Mouse (Mus musculus): ENCODE data around the gene Cdc40. TPM values are rescaled to one million over a fixed set of nuclear protein-coding genes. Genes with fewer than 3 reads are reported as not detected.
A peak's percentile ranks its signal among the peaks of the same experiment; 100 is the strongest.

Cdc40 gene
- polyA plus RNA-seq, 1 experiment = 12.5 TPM

DNA sequence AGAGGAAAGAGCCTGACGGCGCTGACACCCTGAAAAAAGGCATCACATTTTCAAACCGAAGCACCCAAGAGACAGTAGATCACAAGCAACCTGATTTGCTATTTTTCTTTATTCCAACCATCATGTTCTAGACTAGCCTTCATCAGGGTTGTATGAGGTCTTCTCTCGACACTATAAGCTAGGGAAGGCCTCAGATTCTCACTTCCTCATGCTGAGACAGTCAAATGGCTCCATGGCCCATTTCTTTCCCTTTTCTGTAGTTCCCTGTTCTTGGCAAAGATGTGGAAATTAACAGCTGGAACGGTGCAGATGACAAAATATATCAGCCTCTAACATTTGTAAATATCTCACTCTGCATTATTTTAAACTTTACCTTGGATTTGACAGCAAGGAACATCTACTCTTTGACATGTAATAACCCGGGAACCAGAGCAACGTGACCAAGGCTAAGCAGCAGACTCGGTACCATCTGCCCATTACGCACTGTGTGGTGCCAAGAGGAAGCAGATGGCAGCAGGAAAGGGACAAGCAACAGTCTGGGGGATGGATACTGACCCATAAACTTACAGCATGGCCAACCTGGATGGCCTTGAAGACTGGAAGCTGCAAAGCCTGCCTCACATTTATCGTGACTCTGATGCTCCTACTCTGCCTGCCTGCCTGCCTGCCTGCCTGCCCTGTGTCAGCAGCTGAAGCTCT lies 35.8 kb downstream of the Cdc40 start:
- H3K4me3 ChIP-seq (ENCODE audit: insufficient read depth, low read depth, low read length) = no peak overlapping the region
- 65% methylated on average over 10 of the region's 10 CpGs for WGBS
- no peaks in the 10 kb centered on the region for H3K27me3 ChIP-seq (replicated peaks; ENCODE audit: control insufficient read depth, insufficient read depth, low read length)
- H3K27ac ChIP-seq (ENCODE audit: insufficient read depth, low read depth, low read length) = peak overlapping the region; percentile 70
- TF ChIP-seq POLR2A (IDR thresholded peaks at IDR 0.05; ENCODE audit: low read depth, low read length) (no peak), CTCF (conservative IDR thresholded peaks at IDR 0.05; ENCODE audit: insufficient read depth, insufficient read length, low read depth, low read length) (no peak)
- no peaks in the 10 kb centered on the region; the same call in 1 of the 2 replicates for H3K4me1 ChIP-seq (ENCODE audit: control insufficient read depth, insufficient read depth, low read length)
- H3K36me3 ChIP-seq (ENCODE audit: control insufficient read depth, insufficient read depth, low read length) = peaks cover 1% of the 10 kb centered on the region; the same call in 1 of the 2 replicates
- no peak for DNase-seq

DNA sequence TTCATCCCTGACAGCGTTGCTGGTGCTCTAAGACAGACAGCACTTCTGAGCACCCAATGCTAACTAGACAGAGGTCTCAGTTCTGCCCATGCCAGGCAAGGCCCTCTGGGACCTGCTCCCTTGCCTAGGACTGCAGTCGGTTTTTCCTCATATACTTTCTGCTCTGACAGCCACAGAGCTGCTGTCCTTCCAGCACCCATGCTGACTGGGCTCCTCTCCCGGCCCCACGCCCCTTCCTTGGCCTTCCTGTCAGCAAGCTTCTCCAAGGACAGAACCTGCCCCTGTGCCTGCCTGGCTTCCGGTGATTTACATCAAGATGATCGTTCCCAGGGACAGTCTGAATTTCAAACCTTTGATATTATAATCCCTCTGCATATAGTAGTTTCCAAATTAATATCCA lies 37.5 kb downstream of the Cdc40 start:
- H3K4me1 ChIP-seq (ENCODE audit: control insufficient read depth, insufficient read depth, low read length) = no peaks in the 10 kb centered on the region; the same call in 1 of the 2 replicates
- no peak overlapping the region for H3K27ac ChIP-seq (ENCODE audit: insufficient read depth, low read depth, low read length)
- H3K36me3 ChIP-seq (ENCODE audit: control insufficient read depth, insufficient read depth, low read length) = peaks cover 1% of the 10 kb centered on the region; the same call in 1 of the 2 replicates
- 74% methylated on average over 6 of the region's 6 CpGs for WGBS
- no peaks in the 10 kb centered on the region for H3K27me3 ChIP-seq (replicated peaks; ENCODE audit: control insufficient read depth, insufficient read depth, low read length)
- DNase-seq = no peak
- TF ChIP-seq POLR2A (IDR thresholded peaks at IDR 0.05; ENCODE audit: low read depth, low read length) (no peak), CTCF (conservative IDR thresholded peaks at IDR 0.05; ENCODE audit: insufficient read depth, insufficient read length, low read depth, low read length) (no peak)
- H3K4me3 ChIP-seq (ENCODE audit: insufficient read depth, low read depth, low read length) = no peak overlapping the region

DNA sequence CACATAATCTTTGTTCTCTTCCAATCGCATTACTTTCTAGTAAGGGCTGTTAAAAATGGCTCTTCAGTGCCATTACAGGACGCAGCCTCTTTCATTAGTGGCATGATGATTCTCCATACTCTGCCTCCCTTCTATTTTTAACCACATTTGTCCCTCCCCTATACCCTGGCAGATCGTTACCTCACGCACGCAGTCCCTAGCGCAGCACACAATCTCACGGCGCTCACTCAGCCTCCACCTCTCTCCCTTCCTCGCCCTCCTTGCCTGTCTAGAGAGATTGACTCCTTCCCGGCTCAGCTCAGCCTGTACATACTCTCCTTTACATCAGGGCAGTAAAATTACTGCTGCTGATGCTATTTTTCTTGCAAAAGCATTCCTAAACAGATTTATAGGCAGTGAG lies 38.6 kb downstream of the Cdc40 start:
- no peak for DNase-seq
- TF ChIP-seq CTCF (conservative IDR thresholded peaks at IDR 0.05; ENCODE audit: insufficient read depth, insufficient read length, low read depth, low read length) (no peak), POLR2A (IDR thresholded peaks at IDR 0.05; ENCODE audit: low read depth, low read length) (no peak)
- Histone ChIP-seq H3K4me3 (ENCODE audit: insufficient read depth, low read depth, low read length) (no peak overlapping the region), H3K27me3 (replicated peaks; ENCODE audit: control insufficient read depth, insufficient read depth, low read length) (no peaks in the 10 kb centered on the region), H3K4me1 (ENCODE audit: control insufficient read depth, insufficient read depth, low read length) (no peaks in the 10 kb centered on the region; the same call in 1 of the 2 replicates), H3K27ac (ENCODE audit: insufficient read depth, low read depth, low read length) (no peak overlapping the region), H3K36me3 (ENCODE audit: control insufficient read depth, insufficient read depth, low read length) (peaks cover 1% of the 10 kb centered on the region; the same call in 1 of the 2 replicates)
- 84% methylated on average over 10 of the region's 10 CpGs for WGBS

DNA sequence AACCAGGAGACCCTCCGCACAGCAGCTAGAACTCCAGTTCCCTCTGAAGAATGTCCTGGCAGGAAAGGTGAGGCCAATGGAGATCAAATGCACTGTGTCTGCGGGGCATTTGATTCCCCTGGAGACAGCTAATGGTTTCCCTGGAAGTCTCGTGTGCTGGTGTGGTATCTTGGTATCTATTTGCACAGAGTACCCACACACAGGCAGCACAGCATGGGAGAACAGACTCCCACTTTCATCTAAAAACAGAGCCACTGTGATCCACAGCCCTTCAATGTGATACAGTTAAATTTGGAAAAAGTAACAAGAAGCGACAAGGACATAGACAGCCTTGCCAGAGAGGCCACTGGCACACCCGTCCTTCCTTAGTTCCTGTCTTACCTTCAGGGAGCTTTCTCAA lies 39.3 kb downstream of the Cdc40 start:
- H3K27me3 ChIP-seq (replicated peaks; ENCODE audit: control insufficient read depth, insufficient read depth, low read length) = no peaks in the 10 kb centered on the region
- WGBS = 90% methylated on average over 5 of the region's 5 CpGs
- H3K36me3 ChIP-seq (ENCODE audit: control insufficient read depth, insufficient read depth, low read length) = peaks cover 1% of the 10 kb centered on the region; the same call in 1 of the 2 replicates
- DNase-seq = no peak
- TF ChIP-seq POLR2A (IDR thresholded peaks at IDR 0.05; ENCODE audit: low read depth, low read length) = no peak
- TF ChIP-seq CTCF (conservative IDR thresholded peaks at IDR 0.05; ENCODE audit: insufficient read depth, insufficient read length, low read depth, low read length) = no peak
- H3K4me1 ChIP-seq (ENCODE audit: control insufficient read depth, insufficient read depth, low read length) = no peaks in the 10 kb centered on the region; the same call in 1 of the 2 replicates
- H3K27ac ChIP-seq (ENCODE audit: insufficient read depth, low read depth, low read length) = no peak overlapping the region
- no peak overlapping the region for H3K4me3 ChIP-seq (ENCODE audit: insufficient read depth, low read depth, low read length)

DNA sequence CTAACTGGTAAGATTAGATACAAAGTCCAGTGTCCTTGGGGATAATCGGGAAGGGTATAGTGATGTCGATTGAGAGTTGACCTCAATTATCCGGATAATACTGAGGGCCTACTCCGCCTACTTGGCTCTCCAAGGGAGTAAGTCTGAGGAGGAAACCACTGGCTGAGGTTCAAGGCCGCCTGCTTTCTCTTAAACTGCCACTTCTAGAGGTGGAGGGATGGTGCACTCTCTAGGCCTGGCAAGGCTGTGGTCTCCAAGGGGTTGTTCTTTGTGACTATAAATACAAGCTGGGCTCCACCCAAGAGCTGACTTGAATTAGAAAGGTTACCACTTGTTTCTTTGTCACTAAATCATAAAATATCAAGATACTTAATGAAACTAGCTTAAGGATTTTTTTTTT lies 43.0 kb downstream of the Cdc40 start:
- Histone ChIP-seq H3K36me3 (ENCODE audit: control insufficient read depth, insufficient read depth, low read length) (peaks cover 4% of the 10 kb centered on the region; the same call in 1 of the 2 replicates), H3K27ac (ENCODE audit: insufficient read depth, low read depth, low read length) (no peak overlapping the region), H3K27me3 (replicated peaks; ENCODE audit: control insufficient read depth, insufficient read depth, low read length) (no peaks in the 10 kb centered on the region), H3K4me1 (ENCODE audit: control insufficient read depth, insufficient read depth, low read length) (no peaks in the 10 kb centered on the region), H3K4me3 (ENCODE audit: insufficient read depth, low read depth, low read length) (no peak overlapping the region)
- TF ChIP-seq CTCF (conservative IDR thresholded peaks at IDR 0.05; ENCODE audit: insufficient read depth, insufficient read length, low read depth, low read length) (no peak), POLR2A (IDR thresholded peaks at IDR 0.05; ENCODE audit: low read depth, low read length) (no peak)
- 86% methylated on average over 5 of the region's 5 CpGs for WGBS
- peak; percentile 6 for DNase-seq

DNA sequence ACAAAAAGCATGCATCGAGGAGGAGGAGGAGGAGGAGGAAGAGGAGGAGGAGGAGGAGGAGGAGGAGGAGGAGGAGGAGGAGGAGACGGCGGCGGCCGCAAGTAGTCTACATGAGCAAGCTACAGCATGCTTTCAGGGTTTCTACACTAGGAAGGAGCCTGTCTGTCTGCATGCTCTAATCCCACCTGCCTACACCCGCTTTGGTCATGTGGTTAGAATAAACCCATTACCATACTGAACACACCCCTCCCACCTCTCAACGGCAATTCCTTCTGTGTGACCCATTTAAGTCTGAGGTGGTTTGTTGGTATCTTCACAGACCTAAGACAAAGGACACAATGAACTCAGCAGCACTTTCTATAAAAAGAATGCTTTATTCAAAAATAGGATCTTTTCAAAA lies 51.8 kb downstream of the Cdc40 start:
- H3K27me3 ChIP-seq (replicated peaks; ENCODE audit: control insufficient read depth, insufficient read depth, low read length) = no peaks in the 10 kb centered on the region
- H3K27ac ChIP-seq (ENCODE audit: insufficient read depth, low read depth, low read length) = no peak overlapping the region
- peaks cover 6% of the 10 kb centered on the region for H3K36me3 ChIP-seq (ENCODE audit: control insufficient read depth, insufficient read depth, low read length)
- H3K4me3 ChIP-seq (ENCODE audit: insufficient read depth, low read depth, low read length) = no peak overlapping the region
- H3K4me1 ChIP-seq (ENCODE audit: control insufficient read depth, insufficient read depth, low read length) = no peaks in the 10 kb centered on the region
- no peak for TF ChIP-seq CTCF (conservative IDR thresholded peaks at IDR 0.05; ENCODE audit: insufficient read depth, insufficient read length, low read depth, low read length)
- no peak for TF ChIP-seq POLR2A (IDR thresholded peaks at IDR 0.05; ENCODE audit: low read depth, low read length)
- WGBS = 96% methylated on average over 6 of the region's 7 CpGs
- no peak for DNase-seq

DNA sequence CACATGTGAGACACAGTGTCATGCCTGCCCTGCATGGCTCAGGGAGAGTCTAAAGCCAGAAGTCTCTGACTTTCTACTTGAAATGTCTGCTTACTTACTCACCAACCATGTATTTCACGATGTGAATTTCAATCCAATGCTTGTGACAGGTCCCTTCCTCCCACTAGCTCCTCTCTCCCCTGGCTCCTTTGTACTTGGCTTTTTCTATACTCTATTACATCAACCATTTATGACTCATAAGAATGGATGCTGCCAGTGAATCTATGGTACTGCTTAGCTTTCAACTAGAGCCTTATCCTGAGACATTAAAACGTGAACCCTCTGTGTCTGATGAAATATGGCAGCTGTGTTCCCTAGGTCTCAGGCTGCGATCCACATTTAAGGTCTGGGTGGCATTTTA lies 52.8 kb downstream of the Cdc40 start:
- Histone ChIP-seq H3K27me3 (replicated peaks; ENCODE audit: control insufficient read depth, insufficient read depth, low read length) (no peaks in the 10 kb centered on the region), H3K4me1 (ENCODE audit: control insufficient read depth, insufficient read depth, low read length) (no peaks in the 10 kb centered on the region), H3K4me3 (ENCODE audit: insufficient read depth, low read depth, low read length) (no peak overlapping the region), H3K36me3 (ENCODE audit: control insufficient read depth, insufficient read depth, low read length) (peaks cover 3% of the 10 kb centered on the region), H3K27ac (ENCODE audit: insufficient read depth, low read depth, low read length) (no peak overlapping the region)
- WGBS = 87% methylated on average over 3 of the region's 3 CpGs
- no peak for TF ChIP-seq POLR2A (IDR thresholded peaks at IDR 0.05; ENCODE audit: low read depth, low read length)
- TF ChIP-seq CTCF (conservative IDR thresholded peaks at IDR 0.05; ENCODE audit: insufficient read depth, insufficient read length, low read depth, low read length) = no peak
- DNase-seq = no peak

Data from kidney, adult 2 months (tissue).